8 mouse cellular contexts compared by ENCODE assay signal in the genomic region with DNA sequence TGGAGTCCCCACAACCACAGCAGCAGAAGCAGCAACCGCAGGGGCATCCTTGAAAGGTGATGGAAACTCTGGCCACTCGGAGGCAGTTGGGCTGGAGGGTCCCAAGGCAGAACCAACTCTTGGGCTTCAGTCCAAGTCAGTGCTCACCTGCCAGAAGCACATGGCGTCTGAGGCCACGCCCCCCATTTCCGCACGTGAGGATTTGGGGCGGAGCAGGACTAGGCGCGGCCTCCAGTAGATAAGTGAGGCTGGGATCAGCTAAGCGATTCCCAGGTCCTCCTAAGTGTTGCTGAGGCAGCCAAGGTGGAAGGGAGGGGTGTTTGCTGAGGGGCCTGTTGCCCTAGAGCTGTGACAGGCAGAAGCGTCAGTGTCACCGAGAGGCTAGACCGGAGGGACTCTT. TPM values are rescaled to one million over a fixed set of nuclear protein-coding genes. Genes with fewer than 3 reads are reported as not detected.
DNase-seq lines count a peak whose midpoint lies in the region; ATAC-seq and TF ChIP-seq lines count a peak whose summit lies in the region.

No protein-coding gene starts in this region.

- no peak overlapping the region for H3K4me2 ChIP-seq in forebrain, embryonic 11.5 days (ENCODE audit: low read depth, low read length, severe bottlenecking)

- H3K9ac ChIP-seq in forebrain, embryonic 11.5 days (ENCODE audit: low read length): no peak overlapping the region
- H3K9ac ChIP-seq in ES-E14 (ENCODE audit: insufficient read depth, low read depth, low read length, poor library complexity, severe bottlenecking): no peak overlapping the region

- peaks cover 35% of the 10 kb centered on the region for H3K4me1 ChIP-seq in forebrain, embryonic 10.5 days
- H3K4me1 ChIP-seq in forebrain, embryonic 11.5 days (replicated peaks; ENCODE audit: control insufficient read depth, insufficient read depth, low read length): peaks cover 5% of the 10 kb centered on the region; the same call in 1 of the 2 replicates
- H3K4me1 ChIP-seq in ES-E14 (ENCODE audit: control insufficient read depth in 2 of 2, insufficient read depth in 2 of 2, low read length in 2 of 2, poor library complexity in 1 of 2): peaks cover 2 to 11% of the 10 kb centered on the region in 2 experiments; a peak in 2 of 4 replicates

- ATAC-seq in forebrain, embryonic 11.5 days (replicated peaks; ENCODE audit: low FRiP score): no peak
- peak; percentile 25 to 29; a peak in 1 of 4 replicates for ATAC-seq in hematopoietic stem cell, adult 5-6 weeks (replicated peaks in 1 of 2; ENCODE audit: insufficient read depth in 1 of 2, low FRiP score in 2 of 2, low TSS enrichment in 1 of 2, low read depth in 1 of 2, poor library complexity in 2 of 2, severe bottlenecking in 2 of 2)
- no peak; the same call in 1 of the 2 replicates for ATAC-seq in monocyte, adult 5-6 weeks (replicated peaks; ENCODE audit: insufficient number of reproducible peaks, low FRiP score, low TSS enrichment, poor library complexity, severe bottlenecking)

- no peak overlapping the region for H3K27ac ChIP-seq in forebrain, embryonic 10.5 days
- H3K27ac ChIP-seq in forebrain, embryonic 11.5 days (ENCODE audit: low read depth, low read length): no peak overlapping the region
- no peak overlapping the region for H3K27ac ChIP-seq in ES-E14 (ENCODE audit: insufficient read depth, low read depth, low read length, poor library complexity, severe bottlenecking)

- H3K9me3 ChIP-seq in forebrain, embryonic 10.5 days: 0 out of 2 replicates have a peak, but pooled peaks cover 6% of the 10 kb centered on the region
- no peaks in the 10 kb centered on the region; the same call in 1 of the 2 replicates for H3K9me3 ChIP-seq in forebrain, embryonic 11.5 days (ENCODE audit: control insufficient read depth, low read length)
- no peaks in the 10 kb centered on the region for H3K9me3 ChIP-seq in ES-E14 (ENCODE audit: control insufficient read depth, insufficient read depth, low read depth, low read length)

- H3K27me3 ChIP-seq in forebrain, embryonic 10.5 days (ENCODE audit: poor library complexity, severe bottlenecking): peaks cover 68% of the 10 kb centered on the region
- peaks cover 10% of the 10 kb centered on the region; the same call in 1 of the 2 replicates for H3K27me3 ChIP-seq in forebrain, embryonic 11.5 days (ENCODE audit: control insufficient read depth, insufficient read depth, low read length)

- DNase-seq in forebrain, embryonic 10.5 days (ENCODE audit: extremely low spot score, low spot score): no peak
- DNase-seq in forebrain, embryonic 11.5 days (ENCODE audit: low spot score): no peak
- DNase-seq in ES-E14 (ENCODE audit: low read depth, low spot score): peak; percentile 67
- peak; percentile 27 for DNase-seq in lung, postnatal 36 days
- peak; percentile 58 for DNase-seq in yolk sac, embryonic 10.5 days (ENCODE audit: low spot score)
- DNase-seq in gastrocnemius, adult 8-10 months (ENCODE audit: low spot score in 2 of 2): no peak

- 2% methylated on average over 13 of the region's 13 CpGs for WGBS in forebrain, embryonic 10.5 days
- WGBS in forebrain, embryonic 11.5 days: 3% methylated on average over 13 of the region's 13 CpGs

- peak overlapping the region; percentile 33 for H3K4me3 ChIP-seq in forebrain, embryonic 10.5 days
- no peak overlapping the region for H3K4me3 ChIP-seq in forebrain, embryonic 11.5 days (ENCODE audit: low read depth, low read length)
- peak overlapping the region in 1 of 2 experiments; percentile 2; a peak in 1 of 4 replicates for H3K4me3 ChIP-seq in ES-E14 (ENCODE audit: insufficient read depth in 1 of 2, low read depth in 1 of 2, low read length in 2 of 2, poor library complexity in 1 of 2, severe bottlenecking in 1 of 2)

- H3K36me3 ChIP-seq in forebrain, embryonic 10.5 days (replicated peaks): no peaks in the 10 kb centered on the region
- H3K36me3 ChIP-seq in forebrain, embryonic 11.5 days (ENCODE audit: control insufficient read depth, insufficient read depth, low read length): no peaks in the 10 kb centered on the region
- no peaks in the 10 kb centered on the region for H3K36me3 ChIP-seq in ES-E14 (ENCODE audit: control insufficient read depth, insufficient read depth, low read length, poor library complexity, severe bottlenecking)

- in situ Hi-C loops in ES-E14 (cut with MboI; ENCODE audit: low sequenced_read_pairs in 2 of 2, unreplicated experiment in 2 of 2): no loop called here

TF ChIP-seq in ES-E14, 5 proteins besides CTCF, POLR2A, EP300 and RAD21:
- no peak for TF ChIP-seq CHD2 (IDR thresholded peaks at IDR 0.05; ENCODE audit: low read depth, low read length)
- TF ChIP-seq MAFK (IDR thresholded peaks at IDR 0.05; ENCODE audit: insufficient read depth, low read depth, low read length): no peak
- TF ChIP-seq ZNF384 (IDR thresholded peaks at IDR 0.05; ENCODE audit: low read depth, low read length): no peak
- TF ChIP-seq HCFC1 (IDR thresholded peaks at IDR 0.05; ENCODE audit: borderline replicate concordance, insufficient read depth, low read length): no peak
- no peak for TF ChIP-seq ZC3H11A (IDR thresholded peaks at IDR 0.05; ENCODE audit: borderline replicate concordance, low read depth, low read length)

RNA-seq across cellular contexts. Expression of a gene that starts 0.9 kb away (rescaled TPM):
- polyA plus RNA-seq in forebrain, embryonic 10.5 days (2016; fragmentation: Nextera tagmentation; extraction: Ambion mirVana): 0.22 and 0.25 TPM in 2 replicates
- polyA plus RNA-seq in forebrain, embryonic 11.5 days (2014; fragmentation: Nextera tagmentation; extraction: Ambion mirVana): 0.56 and 0.75 TPM in 2 replicates
- total RNA-seq in ES-E14 (2012; rRNA removed): 1.5 and 3.6 TPM in 2 replicates
- not detected in 2 replicates for total RNA-seq in hematopoietic stem cell, adult 5-6 weeks (2017)
- under 1 TPM in 1 of 4 experiments, not detected in 3; 0.13 TPM for total RNA-seq in gastrocnemius, adult 8-10 months (2022)
- not detected in 3 replicates for total RNA-seq in monocyte, adult 5-6 weeks (2017)

RNA-seq across cellular contexts. Expression of a gene that starts 11.2 kb away (rescaled TPM):
- 5.3 and 6.4 TPM in 2 replicates for polyA plus RNA-seq in forebrain, embryonic 10.5 days (2016; fragmentation: Nextera tagmentation; extraction: Ambion mirVana)
- polyA plus RNA-seq in forebrain, embryonic 11.5 days (2014; fragmentation: Nextera tagmentation; extraction: Ambion mirVana): 2.0 and 2.1 TPM in 2 replicates
- total RNA-seq in ES-E14 (2012; rRNA removed): 29.5 and 29.8 TPM in 2 replicates
- 20.0 and 23.6 TPM in 2 replicates for total RNA-seq in hematopoietic stem cell, adult 5-6 weeks (2017)
- 10 to 100 TPM; 10.9 to 15.9 (median 12.9) TPM for total RNA-seq in gastrocnemius, adult 8-10 months (2022)
- 9.4 to 12.2 TPM (median 9.9 TPM) in 3 replicates for total RNA-seq in monocyte, adult 5-6 weeks (2017)

RNA-seq across cellular contexts. Expression of a gene that starts 15.5 kb away (rescaled TPM):
- 183 and 193 TPM in 2 replicates for polyA plus RNA-seq in forebrain, embryonic 10.5 days (2016; fragmentation: Nextera tagmentation; extraction: Ambion mirVana)
- polyA plus RNA-seq in forebrain, embryonic 11.5 days (2014; fragmentation: Nextera tagmentation; extraction: Ambion mirVana): 154 and 158 TPM in 2 replicates
- total RNA-seq in ES-E14 (2012; rRNA removed): 355 and 382 TPM in 2 replicates
- total RNA-seq in hematopoietic stem cell, adult 5-6 weeks (2017): 55.1 and 97.6 TPM in 2 replicates
- total RNA-seq in gastrocnemius, adult 8-10 months (2022): 10 to 100 TPM; 50.6 to 59.4 (median 57.3) TPM
- total RNA-seq in monocyte, adult 5-6 weeks (2017): 27.7 to 42.9 TPM (median 30.8 TPM) in 3 replicates

RNA-seq across cellular contexts. Expression of a gene that starts 15.9 kb away (rescaled TPM):
- polyA plus RNA-seq in forebrain, embryonic 10.5 days (2016; fragmentation: Nextera tagmentation; extraction: Ambion mirVana): 14.7 and 16.0 TPM in 2 replicates
- 13.8 and 13.9 TPM in 2 replicates for polyA plus RNA-seq in forebrain, embryonic 11.5 days (2014; fragmentation: Nextera tagmentation; extraction: Ambion mirVana)
- 8.1 and 11.7 TPM in 2 replicates for total RNA-seq in ES-E14 (2012; rRNA removed)
- total RNA-seq in hematopoietic stem cell, adult 5-6 weeks (2017): 3.5 and 4.8 TPM in 2 replicates
- 1 to 10 TPM; 1.6 to 2.3 (median 1.9) TPM for total RNA-seq in gastrocnemius, adult 8-10 months (2022)
- 2.4 to 4.9 TPM (median 3.9 TPM) in 3 replicates for total RNA-seq in monocyte, adult 5-6 weeks (2017)

RNA-seq across cellular contexts. Expression of a gene that starts 45.3 kb away (rescaled TPM):
- polyA plus RNA-seq in forebrain, embryonic 10.5 days (2016; fragmentation: Nextera tagmentation; extraction: Ambion mirVana): 17.8 and 18.4 TPM in 2 replicates
- 13.6 and 13.9 TPM in 2 replicates for polyA plus RNA-seq in forebrain, embryonic 11.5 days (2014; fragmentation: Nextera tagmentation; extraction: Ambion mirVana)
- 19.5 and 27.1 TPM in 2 replicates for total RNA-seq in ES-E14 (2012; rRNA removed)
- total RNA-seq in hematopoietic stem cell, adult 5-6 weeks (2017): 7.8 and 8.3 TPM in 2 replicates
- total RNA-seq in gastrocnemius, adult 8-10 months (2022): 1 to 10 TPM; 2.2 to 2.9 (median 2.3) TPM
- 6.7 to 11.5 TPM (median 7.1 TPM) in 3 replicates for total RNA-seq in monocyte, adult 5-6 weeks (2017)

Comparison
In these comparisons a context has a peak if more than half of its experiments do, and no peak if none do; other contexts are left out.
1. DNase-seq: peak in ES-E14 (single experiment), lung, postnatal 36 days (single experiment) and yolk sac, embryonic 10.5 days (single experiment); none in forebrain, embryonic 10.5 days (single experiment), forebrain, embryonic 11.5 days (single experiment) and gastrocnemius, adult 8-10 months (0 of 2).
2. ATAC-seq: peak in hematopoietic stem cell, adult 5-6 weeks (2 of 2); none in forebrain, embryonic 11.5 days (single experiment) and monocyte, adult 5-6 weeks (single experiment).